Mouse (Mus musculus) spleen, adult 2 months (tissue): ENCODE results near the gene Mrln.

ENCODE experiments used
- CTCF ChIP-seq: fragments of 200-500 bp; IDR thresholded peaks from 2 replicates; pipeline ENCODE4 v1.5.1; 2011; ENCODE audit warnings: mild to moderate bottlenecking, inconsistent platforms; ENCODE audit not compliant: insufficient read depth, insufficient read length, insufficient replicate concordance; ENCODE audit errors: extremely low read depth
- POLR2A ChIP-seq: fragments of 200-500 bp; IDR thresholded peaks from 2 replicates; pipeline ENCODE4 v1.6.1; 2011; ENCODE audit warnings: low read depth, low read length, inconsistent platforms

DNA sequence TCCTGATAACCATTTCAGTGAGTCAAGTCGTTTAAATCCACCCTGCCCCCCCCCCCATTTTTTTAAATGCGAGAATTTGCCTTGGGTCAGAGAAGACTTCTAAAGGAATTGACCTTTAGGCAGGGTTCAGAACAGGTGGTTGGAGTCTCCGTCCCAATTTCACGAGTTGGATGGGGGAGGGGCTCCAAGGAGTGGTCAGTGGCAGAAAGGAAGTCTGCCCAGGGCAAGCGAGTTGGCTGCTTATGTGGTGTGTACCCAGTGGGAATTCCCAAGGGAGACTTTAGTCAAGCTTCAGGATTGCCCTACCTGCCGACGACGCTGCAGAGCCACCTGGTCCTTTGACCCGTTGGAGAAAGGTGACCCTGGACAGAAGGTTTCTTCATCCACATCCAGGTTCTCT lies 10.2 kb upstream of the Mrln start:
- TF ChIP-seq CTCF (no peak), POLR2A (no peak)
